Mouse (Mus musculus) left cerebral cortex, postnatal 25 days (tissue): Measurements from ENCODE around the gene Asic4. TPM values are rescaled to one million over a fixed set of nuclear protein-coding genes. Genes with fewer than 3 reads are reported as not detected.

Experiments
- DNase-seq, 2 experiments: peaks; one replicate each; pipeline ENCODE4 v3.0.0; 2022; ENCODE audit warnings: low spot score in 2 of 2, mixed read lengths in 1 of 2
- intact Hi-C: fragments of 180-260 bp; cut with DNase I; formaldehyde crosslinking; loops from one replicate; pipeline ENCODE4 v1.15.1; 2025
- total RNA-seq, 2 experiments: library from RNA; stranded (reverse); gene quantifications; 2 replicates each; pipeline ENCODE4 v1.2.3; 2021

Asic4 gene
- total RNA-seq, 2 experiments from 2014 or later, result 10.4 to 20.6 TPM

DNA sequence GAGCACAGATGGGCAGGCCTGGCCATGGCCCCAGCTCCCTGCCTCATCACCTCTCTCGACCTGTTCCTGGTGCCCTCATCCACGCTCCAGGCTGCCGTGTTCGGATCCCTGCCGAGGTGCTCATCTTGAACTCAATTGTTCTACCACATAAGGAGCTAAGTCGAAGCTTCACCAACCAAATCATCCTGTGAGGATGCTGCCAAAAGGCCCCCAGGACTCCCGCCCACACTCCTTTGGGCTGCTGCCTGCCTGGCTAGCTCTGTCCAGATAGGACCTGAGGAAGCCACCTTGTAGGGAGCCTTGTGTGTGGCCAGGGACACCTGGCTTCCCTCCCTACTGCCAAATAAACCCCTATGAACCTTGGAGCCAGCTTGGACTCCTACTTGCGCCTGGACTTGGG, 7.4 kb upstream of the Asic4 start:
- no peak for DNase-seq

DNA sequence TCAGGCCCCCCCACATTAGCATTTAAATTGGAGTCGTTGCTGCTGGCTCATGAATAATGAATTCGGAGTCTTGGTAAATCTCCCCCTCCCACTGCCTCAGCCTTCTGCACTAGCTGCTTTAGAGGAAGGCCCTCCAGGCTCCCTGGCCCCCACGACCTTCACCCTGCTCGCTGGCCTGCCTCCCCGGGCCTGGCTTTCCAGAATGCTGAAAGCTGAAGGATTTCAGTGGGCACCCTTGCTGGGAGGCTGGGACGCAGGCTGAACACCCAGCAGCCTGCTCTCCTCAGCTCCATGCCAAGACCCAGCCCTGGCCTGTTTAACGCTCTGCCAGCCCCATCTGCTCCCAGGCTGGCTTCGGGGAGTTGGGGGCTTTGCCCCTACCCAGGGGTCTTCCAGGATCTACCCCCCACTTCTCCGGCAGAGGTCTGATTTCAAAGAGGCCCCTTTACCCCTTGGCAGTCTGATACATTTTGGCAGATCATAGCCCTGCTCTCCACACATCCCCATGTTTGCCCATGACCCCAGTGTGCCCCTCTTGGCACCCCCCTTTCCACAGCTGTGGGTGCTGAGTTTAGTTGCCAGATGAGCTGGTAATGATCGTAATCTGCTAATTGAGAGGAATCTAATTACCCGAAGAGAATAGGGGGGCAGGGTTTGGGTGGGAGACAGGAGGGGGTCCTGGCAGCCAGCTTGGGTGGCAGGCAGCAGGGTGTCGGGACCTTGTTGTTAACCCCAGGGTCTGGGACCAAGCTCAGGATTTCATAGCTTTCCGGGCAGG, 6.8 kb upstream of the Asic4 start:
- no peak for DNase-seq

More for the DNA sequence above, 7.4 kb upstream of the Asic4 start:
- intact Hi-C loops, result no loop called here

DNA sequence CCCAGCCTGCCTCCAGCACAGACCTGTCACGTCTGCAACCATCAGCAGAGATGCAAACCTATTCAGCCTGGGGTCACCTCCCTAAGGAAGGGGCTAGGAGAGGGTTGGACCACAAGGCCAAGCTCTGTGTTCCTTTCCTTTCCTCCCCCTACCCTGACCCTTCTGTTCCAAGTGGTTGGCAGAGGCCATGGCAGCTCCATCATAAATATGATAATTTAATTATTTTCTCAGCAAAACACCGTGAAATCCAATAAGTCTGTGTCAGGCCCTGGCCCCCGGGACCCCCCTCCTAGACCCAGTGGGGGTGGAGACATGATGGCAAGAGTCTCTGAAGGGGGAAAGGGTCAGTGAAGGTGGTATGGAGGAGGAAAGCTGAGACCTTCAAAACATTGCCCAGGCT, 6.0 kb upstream of the Asic4 start:
- no peak for DNase-seq
- intact Hi-C loops, result loop anchor here (1.0 to 2.0 kb wide), 2 partner anchors 8 to 23 kb away; no protein-coding TSS in a partner anchor

More for the DNA sequence above, 6.8 kb upstream of the Asic4 start:
- intact Hi-C loops, result loop anchor here (1.0 to 2.0 kb wide), 2 partner anchors 7 to 23 kb away; no protein-coding TSS in a partner anchor

DNA sequence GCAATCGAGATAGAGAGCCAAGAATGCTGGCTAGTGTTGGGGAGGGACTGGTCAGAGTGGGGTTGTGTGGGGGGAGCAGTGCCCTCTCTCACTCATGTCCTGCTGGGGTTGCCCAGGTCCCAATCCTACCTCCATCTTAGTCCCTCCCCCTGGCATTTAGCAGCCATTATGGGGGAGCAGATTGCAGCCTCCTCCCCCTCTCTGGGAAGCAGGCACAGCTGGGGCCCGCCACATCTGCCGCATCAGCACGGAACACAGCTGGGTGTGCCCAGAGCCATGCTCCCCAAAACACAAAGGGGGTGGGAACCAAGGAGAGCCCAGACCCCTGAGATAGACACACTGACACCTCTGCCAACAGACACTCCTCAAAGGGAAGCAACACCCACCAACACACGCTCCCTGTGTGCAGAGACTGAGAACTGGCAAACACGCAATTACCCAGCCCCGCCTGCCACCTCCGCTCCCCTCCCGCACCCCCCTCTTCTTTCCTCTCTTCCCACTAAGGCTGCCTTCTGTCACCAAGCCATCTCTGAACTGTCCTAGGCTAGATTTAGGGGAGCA, 5.0 kb upstream of the Asic4 start:
- DNase-seq, result peak; percentile 52 to 81
- intact Hi-C loops, result loop anchor here (2.0 kb wide), 1 partner anchor 22 kb away; no protein-coding TSS in a partner anchor

DNA sequence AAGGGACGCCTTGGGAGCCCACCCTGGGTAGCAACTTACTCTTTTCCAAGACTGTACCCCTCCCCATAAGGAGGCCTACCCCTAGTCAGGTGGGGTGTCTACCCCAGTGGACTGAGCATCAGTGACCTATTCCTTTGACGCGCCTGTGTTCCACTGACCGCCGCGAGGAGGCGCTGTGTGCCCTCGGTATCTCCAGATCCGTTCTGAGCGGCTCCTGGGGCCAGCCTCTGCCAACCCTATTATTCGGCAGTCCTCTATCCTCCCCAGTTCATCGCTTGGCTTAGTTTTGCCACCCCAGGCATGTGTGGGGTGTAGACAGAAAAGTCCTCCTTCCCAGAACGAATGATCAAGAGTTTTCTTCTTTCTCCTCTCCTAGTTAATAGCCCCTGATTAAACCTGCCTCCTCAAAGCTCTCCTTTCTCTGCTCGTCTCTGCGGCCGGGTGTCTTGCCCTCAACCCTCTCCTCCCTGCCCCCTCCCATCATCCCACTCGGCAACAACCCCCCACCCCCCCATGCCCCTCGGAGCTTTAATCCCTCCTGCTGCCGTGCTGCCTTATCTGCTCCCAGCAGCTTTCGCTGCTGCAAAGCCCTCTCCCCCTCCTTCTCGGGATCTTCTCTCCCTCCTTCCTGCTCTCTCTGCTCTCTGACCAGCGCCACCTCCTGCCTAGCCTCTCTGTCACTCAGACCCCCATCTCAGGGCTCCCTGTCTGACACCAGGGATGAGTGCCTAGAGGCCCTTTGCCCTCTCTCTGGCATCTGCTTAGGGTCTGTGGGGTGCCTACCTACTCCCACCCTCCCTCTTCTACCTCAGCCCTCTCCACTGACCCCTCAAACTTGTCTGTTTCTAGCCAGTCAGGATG, 4.3 kb upstream of the Asic4 start:
- intact Hi-C loops, result loop anchor here (2.0 kb wide), 1 partner anchor 21 kb away; no protein-coding TSS in a partner anchor
- peak; percentile 68 to 72 for DNase-seq

DNA sequence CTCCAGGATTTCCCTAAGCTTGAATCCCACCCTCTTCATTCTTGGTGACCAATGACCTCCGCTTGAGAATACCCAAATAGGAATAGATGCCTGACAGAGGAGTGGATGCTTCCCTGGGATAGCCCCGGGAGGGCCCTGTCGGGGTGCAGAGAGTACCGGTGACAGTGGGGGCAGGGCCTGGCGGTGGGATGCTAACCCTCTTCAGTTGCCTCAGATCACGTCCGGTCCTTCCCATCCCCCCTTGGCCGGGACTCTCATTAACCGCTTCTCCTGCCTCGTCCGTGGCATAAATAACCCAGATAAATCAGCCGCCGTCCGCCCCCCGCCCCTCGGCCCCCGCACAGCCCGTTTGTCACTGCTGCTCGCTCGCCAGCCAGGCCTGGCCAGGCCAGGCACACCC, 3.6 kb upstream of the Asic4 start:
- intact Hi-C loops, result no loop called here
- DNase-seq, result no peak

DNA sequence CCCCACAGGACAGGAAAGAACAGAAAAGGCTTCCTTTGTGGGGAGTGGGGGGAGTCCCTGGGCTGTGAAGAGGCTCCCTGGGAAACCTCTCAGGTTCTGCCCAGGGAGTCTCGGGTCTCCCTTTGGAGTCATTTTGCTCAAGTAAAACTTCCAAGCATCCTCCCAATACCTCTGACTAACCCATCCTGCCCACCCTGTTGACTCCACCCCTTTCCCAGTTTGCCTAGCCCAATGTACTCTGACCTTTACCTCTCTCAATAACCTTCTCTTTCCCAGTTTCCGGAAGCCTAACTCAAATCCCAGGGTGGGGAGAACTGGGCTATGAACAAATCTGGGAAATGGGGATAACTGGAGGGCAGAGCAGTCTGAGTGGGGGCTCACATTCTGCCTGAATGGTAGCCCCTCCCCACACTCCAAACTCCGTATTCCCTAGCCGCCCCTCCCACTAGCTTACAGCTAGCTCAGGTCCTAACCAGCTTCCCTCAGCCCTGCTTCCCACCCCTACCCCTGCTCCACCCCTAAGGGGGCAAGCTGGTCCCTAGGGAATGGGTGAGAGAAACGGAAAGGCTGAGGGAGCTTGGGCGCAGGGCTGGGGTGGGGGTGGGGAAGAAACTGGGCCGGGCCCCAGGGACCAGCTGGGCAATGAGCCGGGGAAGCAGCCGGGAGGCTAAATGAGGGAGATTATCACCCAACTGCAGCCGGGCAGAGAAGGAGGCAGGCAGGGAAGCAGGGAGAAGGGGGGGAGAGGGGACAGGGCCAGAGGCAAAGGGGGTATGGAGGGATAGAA, 2.8 kb upstream of the Asic4 start:
- DNase-seq, result peak in 1 of 2 experiments; percentile 37
- intact Hi-C loops, result no loop called here

DNA sequence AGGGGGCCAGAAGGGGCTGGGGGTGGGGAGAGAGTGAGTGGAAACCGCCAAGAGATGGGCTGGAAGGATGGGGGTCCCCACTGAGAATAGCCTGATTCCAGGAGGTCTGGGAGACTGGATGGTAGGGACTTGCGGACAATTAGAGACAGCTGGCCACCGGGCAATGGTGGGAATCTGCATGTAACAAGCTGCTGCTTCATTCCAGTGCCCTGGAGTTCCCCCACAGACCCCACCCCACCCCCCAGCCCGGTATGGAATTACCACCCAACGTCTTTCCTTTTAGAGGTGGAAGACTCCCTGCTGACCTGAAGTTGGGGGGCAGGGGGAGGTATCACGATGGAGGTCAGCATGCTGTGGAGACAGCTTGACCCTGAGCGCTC, 2.2 kb upstream of the Asic4 start:
- intact Hi-C loops, result no loop called here
- no peak for DNase-seq

DNA sequence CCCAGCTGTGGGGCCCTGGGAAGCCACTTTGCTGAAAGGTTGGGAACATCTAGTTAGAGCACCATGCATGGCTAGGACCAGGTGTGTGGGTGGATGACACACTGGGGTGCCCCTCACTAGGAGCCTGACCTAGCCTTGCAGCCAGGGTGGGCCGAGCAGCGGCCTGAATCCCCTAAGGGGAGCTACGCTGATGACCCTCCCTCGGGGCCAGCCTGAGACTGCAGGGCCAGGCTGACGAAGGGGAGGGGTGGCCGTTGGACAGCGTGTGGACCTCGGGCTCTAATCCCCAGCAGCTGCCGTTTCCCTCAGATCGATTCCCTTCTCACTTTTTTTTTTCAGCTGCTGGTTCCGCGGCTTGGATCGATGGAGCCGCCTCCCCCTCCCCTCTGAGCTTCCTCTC, 1.3 kb upstream of the Asic4 start:
- no peak for DNase-seq

DNA sequence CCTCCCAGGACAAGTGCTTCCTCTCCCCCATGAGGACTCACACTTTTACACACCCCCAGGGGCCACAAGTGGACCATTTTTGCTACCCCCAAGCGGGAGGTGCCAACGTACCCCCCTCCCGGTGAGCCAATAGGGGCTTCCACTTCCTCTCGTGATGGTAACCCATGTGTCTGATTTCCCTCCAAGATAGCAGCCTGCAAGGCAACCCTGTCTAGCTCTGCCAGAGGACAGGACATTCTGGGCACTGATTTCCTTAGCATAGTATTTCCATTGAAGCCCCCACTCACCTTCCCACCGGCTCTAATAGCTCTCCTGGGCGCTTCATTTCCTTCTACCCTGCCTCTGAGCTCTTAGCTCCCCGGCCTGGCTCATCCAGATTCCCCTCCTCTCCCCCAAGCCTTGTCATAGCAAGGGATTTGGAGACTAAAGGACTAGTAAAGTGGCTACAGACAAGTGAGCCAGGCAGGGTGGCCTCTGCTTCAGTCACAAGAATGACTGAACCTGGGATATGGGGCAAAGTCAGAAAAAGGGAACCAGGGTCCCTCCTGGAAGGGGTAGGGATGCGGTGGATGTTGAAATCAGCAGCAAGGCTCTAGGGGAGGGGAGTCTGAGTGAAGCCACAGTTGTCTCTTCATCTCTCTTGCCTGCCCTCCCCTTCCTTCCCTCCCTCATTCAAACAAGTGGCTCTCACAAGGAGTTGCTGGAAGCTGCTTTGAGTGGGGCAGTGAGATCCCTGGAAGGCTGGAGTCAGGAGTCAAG, 680 bp upstream of the Asic4 start:
- no peak for DNase-seq
- intact Hi-C loops, result no loop called here

More for the DNA sequence above, 1.3 kb upstream of the Asic4 start:
- intact Hi-C loops, result no loop called here

DNA sequence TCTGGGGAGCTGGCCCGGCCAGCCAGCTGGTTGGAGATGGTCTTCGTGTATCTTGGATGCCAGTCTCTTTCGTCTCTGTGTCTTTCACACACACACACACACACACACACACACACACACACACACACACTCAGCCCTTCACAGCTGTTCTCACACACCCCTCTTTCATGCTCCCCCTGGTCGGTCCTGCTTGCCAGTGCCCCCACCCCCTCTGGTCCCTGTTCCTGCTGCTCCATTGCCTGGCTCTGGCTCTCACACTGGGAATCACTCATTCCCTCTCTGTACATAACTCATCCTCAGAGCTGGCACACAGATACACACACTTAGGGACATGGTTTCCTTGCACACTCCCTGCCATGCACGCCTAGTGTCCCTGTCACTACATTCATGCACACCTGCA, 1.7 kb downstream of the Asic4 start:
- no peak for DNase-seq

DNA sequence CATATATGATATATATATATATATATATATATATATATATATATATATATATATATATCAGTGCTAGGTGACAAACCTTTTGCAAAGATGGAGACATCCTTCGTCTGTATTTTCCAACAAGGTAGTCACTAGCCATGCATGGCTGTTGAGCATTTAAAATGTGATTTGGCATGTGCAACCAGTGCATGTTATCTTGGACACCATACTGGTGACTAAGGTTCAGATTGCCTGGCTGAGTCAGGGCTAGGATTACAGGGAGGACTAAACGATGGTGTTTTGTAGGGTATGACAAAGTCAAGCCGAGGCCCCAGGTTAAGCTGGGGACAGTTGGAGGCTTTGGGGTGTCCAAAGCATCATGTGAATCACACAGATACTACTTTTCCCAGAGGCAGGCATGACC, 5.2 kb downstream of the Asic4 start:
- DNase-seq, result no peak
- intact Hi-C loops, result no loop called here

More for the DNA sequence above, 1.7 kb downstream of the Asic4 start:
- intact Hi-C loops, result no loop called here

DNA sequence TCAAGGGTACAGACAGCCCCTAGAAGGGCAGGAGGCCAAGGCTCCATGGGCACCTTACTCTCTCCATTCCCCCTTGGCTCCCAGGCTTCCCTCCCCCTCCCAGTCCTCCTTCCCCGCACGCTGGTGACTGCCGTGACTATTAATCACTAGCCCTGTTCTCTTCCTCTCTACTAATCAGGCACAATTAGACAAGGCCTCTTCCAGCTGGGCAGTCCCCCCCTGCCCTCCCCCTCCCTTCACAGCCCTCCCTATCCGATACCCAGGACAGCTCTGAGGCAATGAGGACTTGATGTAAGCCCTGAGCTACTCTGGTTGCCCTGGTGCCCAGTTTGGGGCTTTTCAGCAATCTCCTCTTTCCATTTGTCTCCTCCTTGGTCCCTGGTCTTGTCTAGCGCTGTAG, 5.7 kb downstream of the Asic4 start:
- DNase-seq, result no peak
- intact Hi-C loops, result no loop called here

DNA sequence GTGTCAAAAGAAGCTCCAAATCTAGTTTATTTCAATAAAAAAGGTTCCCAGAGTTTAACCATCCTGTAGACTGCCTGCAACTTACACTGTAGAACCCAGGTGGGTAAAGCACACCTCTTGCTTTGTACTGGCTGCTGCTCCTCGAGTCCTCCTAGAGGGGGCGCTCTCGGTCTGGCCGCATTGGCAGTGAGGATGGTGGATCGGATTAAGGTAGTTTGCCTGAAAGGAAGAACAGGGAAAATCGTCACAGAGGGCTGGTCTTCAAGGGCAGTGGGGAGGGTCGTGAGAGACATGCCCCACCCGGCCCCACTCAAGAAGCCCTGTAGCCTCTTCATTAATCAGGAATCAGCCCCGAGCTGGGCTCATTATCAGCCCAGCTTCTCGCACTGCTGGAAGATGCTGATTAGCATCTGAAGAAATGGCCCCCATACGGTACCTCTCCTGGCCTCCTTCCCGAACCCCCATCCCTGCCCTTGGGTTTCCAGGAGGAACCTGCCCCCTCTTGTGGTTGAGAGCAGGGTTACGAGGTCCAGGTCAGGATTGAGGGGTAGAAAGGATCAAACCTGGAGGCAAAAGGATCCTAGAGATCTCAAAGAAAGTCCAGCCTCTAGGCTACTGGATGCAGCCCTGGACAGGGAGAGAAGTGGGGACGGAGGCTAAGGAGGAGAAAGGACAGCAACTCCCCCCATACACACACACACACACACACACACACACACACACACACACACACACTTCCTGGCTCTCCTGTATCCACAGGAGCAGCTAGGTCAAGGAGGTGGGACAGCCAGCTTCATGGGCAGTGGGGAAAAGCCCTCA, 6.7 kb downstream of the Asic4 start:
- intact Hi-C loops, result no loop called here
- no peak for DNase-seq

DNA sequence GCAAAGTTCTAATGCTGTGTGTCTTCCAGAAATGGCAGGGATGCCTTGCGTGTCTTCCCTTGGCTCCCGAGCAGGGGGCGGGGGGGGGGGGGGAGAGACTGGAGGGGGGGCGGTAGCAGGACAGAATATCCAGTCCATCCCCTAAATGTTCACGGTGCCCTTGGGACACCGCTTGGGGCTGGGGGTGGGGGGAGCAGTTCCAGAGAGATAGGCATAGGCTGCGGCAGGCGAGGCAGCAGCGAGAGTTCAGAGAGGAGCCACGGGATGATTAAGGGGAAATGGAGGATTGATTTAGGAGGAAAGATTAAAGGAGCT, 7.4 kb downstream of the Asic4 start:
- DNase-seq, result no peak
- intact Hi-C loops, result no loop called here

DNA sequence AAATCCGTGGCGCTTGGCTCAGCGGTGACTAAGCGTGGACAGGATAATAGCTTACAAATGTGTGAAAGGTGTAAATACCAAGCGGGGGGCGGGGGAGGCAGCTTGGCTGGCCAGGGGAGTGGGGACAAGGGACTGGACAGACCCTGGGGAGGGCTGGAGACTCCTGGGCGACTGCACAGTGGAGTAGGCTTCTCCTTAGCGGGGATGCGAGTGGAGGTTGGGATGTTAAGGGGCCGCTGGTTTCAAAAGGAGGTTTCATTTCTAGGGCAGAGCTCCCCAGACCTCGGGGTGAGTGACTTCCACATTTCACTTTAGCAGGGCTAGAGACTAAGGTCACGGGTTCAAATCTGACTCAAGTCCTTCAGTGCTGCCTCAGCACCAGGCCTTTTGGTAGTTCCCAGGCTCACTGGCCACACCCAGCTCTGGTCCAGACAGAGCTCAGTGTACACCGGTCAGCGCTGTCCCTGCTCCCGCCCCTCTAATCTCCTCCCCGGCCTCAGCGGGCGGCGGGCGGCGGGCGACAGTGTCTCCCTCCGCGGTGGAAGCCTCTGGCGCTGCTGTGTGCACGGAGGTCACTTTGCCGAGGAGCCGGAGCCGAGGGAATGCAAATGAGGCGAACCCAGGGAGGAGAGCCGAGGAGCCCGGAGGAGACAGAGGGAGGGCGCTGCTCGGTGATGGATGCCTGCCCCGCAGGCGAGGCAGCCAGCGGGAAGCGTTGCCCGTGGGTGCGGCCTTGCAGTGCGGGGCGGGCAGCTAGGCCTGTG, 8.0 kb downstream of the Asic4 start:
- intact Hi-C loops, result no loop called here
- peak; percentile 68 to 71 for DNase-seq
